Mouse (Mus musculus): ENCODE measurements around the gene Trim63. TPM values are rescaled to one million over a fixed set of nuclear protein-coding genes. Genes with fewer than 3 reads are reported as not detected.

Trim63 gene
- polyA plus RNA-seq, 1 experiment from 2014 or later, result 2.4 TPM

DNA sequence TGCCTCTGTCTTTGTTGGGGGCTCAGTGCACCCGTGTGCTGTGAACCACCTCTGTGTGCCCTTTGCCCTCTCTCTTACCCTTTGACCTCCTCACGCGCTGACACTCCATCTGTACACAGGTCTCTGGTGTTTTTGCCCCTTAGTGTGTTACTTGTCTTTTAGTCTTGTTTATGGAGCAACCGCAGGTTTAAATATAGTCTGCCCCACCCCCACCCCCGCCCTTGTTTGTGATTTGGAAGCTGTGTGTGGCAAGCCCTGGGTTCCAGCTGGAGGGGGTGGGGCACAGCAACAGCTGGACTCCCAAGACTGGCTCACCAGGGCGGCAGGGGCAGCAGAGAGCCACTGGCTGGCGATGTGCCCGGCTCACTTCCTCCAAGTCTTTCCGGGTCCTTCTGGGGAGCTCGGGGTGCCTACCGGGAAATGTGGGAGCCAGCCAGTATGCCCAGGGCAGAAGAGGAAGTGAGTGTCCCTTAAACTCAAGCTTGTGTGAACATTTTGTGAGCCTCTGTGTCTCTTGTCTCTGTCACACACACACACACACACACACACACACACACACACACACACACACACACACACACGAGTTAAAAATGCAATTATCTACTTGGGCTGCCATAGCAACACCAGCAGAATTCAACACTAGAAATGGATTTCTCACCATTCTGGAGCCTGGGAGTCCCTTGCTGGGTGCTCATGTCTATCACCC, 7.4 kb upstream of the Trim63 start:
- no peak overlapping the region for H3K9ac ChIP-seq (ENCODE audit: low read depth, low read length)
- no peaks in the 10 kb centered on the region for H3K9me3 ChIP-seq (replicated peaks; ENCODE audit: low read length)
- H3K4me3 ChIP-seq (replicated peaks; ENCODE audit: low read depth, low read length), result no peak overlapping the region
- ATAC-seq (replicated peaks; ENCODE audit: low FRiP score, low read depth), result peak; percentile 37; the same call in 1 of the 2 replicates
- 0 out of 2 replicates have a peak overlapping the region, but pooled peaks have one; percentile 25 for H3K27ac ChIP-seq
- no peaks in the 10 kb centered on the region for H3K27me3 ChIP-seq (ENCODE audit: insufficient read depth, low read length)
- TF ChIP-seq CTCF (IDR thresholded peaks at IDR 0.05; ENCODE audit: low read depth), result peak; percentile 66
- no peaks in the 10 kb centered on the region for H3K36me3 ChIP-seq (ENCODE audit: insufficient read depth, low read length)
- 12% methylated on average over 12 of the region's 12 CpGs for WGBS
- peaks cover 6% of the 10 kb centered on the region for H3K4me1 ChIP-seq (replicated peaks; ENCODE audit: insufficient read depth, low read length)
- H3K4me2 ChIP-seq (ENCODE audit: low read length), result peak overlapping the region; percentile 27; the same call in 1 of the 2 replicates
- DNase-seq (ENCODE audit: low spot score), result peak; percentile 75

DNA sequence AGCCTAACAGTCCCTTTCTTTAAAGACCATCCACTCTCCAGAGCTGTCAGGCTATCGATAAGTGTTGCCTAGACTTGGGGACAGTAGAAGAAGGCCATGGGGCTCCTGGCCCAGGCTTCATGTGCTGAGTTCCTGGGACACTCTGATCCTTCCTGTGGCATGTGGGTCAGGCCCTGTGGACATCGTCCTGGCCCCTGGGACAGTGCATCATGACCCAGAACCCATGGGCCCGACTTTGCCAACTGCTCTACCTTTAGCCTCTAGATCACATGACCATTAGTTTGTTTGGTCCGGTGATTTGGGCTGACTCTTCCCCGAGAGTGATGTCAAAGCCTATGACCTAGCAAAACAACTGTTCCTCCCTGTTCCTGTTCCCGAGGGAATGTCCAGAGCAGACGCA, 4.8 kb upstream of the Trim63 start:
- Histone ChIP-seq H3K36me3 (ENCODE audit: insufficient read depth, low read length) (no peaks in the 10 kb centered on the region), H3K4me3 (replicated peaks; ENCODE audit: low read depth, low read length) (no peak overlapping the region), H3K4me1 (replicated peaks; ENCODE audit: insufficient read depth, low read length) (peaks cover 6% of the 10 kb centered on the region), H3K27me3 (ENCODE audit: insufficient read depth, low read length) (no peaks in the 10 kb centered on the region), H3K9ac (ENCODE audit: low read depth, low read length) (no peak overlapping the region), H3K4me2 (ENCODE audit: low read length) (no peak overlapping the region), H3K9me3 (replicated peaks; ENCODE audit: low read length) (no peaks in the 10 kb centered on the region), H3K27ac (no peak overlapping the region)
- DNase-seq (ENCODE audit: low spot score), result no peak
- TF ChIP-seq CTCF (IDR thresholded peaks at IDR 0.05; ENCODE audit: low read depth), result no peak
- 75% methylated on average over 7 of the region's 7 CpGs for WGBS
- no peak for ATAC-seq (replicated peaks; ENCODE audit: low FRiP score, low read depth)

DNA sequence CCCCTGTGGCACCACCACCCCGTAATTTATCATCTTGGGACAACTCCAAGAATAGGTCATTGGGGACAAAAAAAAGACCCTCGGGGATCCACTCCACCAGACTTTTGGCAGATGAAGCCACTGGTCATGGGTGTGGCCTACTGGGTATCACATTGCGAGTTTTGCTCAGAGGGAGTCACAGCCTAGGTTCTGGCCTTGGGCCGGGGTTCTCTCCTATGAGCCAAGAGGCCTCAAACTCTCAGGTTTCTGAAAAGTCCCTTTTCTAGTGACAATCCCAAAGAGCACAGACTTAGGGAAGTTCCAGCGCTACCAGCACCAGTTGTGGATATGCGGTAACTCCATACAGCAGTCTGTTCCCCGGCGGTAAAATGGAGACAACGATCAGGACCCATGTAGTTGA, 4.3 kb upstream of the Trim63 start:
- Histone ChIP-seq H3K27ac (no peak overlapping the region), H3K36me3 (ENCODE audit: insufficient read depth, low read length) (no peaks in the 10 kb centered on the region), H3K9me3 (replicated peaks; ENCODE audit: low read length) (no peaks in the 10 kb centered on the region), H3K4me3 (replicated peaks; ENCODE audit: low read depth, low read length) (no peak overlapping the region), H3K4me2 (ENCODE audit: low read length) (no peak overlapping the region), H3K9ac (ENCODE audit: low read depth, low read length) (no peak overlapping the region), H3K27me3 (ENCODE audit: insufficient read depth, low read length) (no peaks in the 10 kb centered on the region), H3K4me1 (replicated peaks; ENCODE audit: insufficient read depth, low read length) (peaks cover 6% of the 10 kb centered on the region)
- WGBS, result 76% methylated on average over 9 of the region's 9 CpGs
- DNase-seq (ENCODE audit: low spot score) (no peak), ATAC-seq (replicated peaks; ENCODE audit: low FRiP score, low read depth) (no peak)
- TF ChIP-seq CTCF (IDR thresholded peaks at IDR 0.05; ENCODE audit: low read depth), result no peak

DNA sequence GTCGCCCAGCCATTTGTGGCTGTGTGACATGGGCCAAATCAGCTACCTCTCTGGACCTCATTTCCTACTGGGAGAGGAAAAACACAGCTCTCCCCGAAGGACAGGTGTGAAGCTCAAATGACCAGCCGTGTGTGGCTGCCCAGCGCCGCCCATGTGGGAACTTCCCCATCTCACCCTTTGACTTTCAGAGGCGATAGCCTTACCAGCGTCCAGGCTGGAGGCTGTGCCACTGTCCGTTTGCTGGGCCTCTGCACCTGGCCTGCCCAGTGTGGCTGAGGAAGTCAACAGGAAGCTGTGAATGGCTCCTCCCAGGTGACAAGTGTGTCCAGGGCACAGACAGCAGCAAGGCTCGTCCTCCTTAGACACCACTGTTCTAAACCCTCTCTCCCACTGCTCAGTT, 3.1 kb upstream of the Trim63 start:
- H3K36me3 ChIP-seq (ENCODE audit: insufficient read depth, low read length), result no peaks in the 10 kb centered on the region
- H3K27me3 ChIP-seq (ENCODE audit: insufficient read depth, low read length), result no peaks in the 10 kb centered on the region
- DNase-seq (ENCODE audit: low spot score), result no peak
- ATAC-seq (replicated peaks; ENCODE audit: low FRiP score, low read depth), result no peak
- no peak overlapping the region for H3K27ac ChIP-seq
- 69% methylated on average over 9 of the region's 9 CpGs for WGBS
- no peaks in the 10 kb centered on the region for H3K9me3 ChIP-seq (replicated peaks; ENCODE audit: low read length)
- H3K4me1 ChIP-seq (replicated peaks; ENCODE audit: insufficient read depth, low read length), result peaks cover 6% of the 10 kb centered on the region
- no peak for TF ChIP-seq CTCF (IDR thresholded peaks at IDR 0.05; ENCODE audit: low read depth)
- H3K4me3 ChIP-seq (replicated peaks; ENCODE audit: low read depth, low read length), result no peak overlapping the region
- no peak overlapping the region for H3K4me2 ChIP-seq (ENCODE audit: low read length)
- no peak overlapping the region for H3K9ac ChIP-seq (ENCODE audit: low read depth, low read length)

DNA sequence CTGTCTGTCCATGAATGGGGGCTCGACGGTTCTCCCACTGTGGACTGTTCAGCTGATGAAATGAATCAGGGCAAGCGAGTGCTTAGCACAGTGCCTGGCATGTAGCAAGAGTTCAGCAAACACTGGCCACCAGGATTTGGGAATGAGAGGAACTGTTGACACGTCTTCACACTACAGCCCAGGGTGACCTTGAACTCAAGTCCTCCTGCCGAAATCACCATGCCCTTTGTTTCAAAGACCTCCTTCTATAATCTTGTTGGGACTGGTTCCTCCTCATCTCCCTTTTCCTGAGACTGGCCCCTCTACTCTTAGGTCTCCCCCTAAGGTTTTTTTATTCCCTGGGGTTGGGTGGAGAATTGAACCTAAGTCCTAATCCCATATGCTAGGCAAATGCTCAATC, 2.6 kb upstream of the Trim63 start:
- Histone ChIP-seq H3K9ac (ENCODE audit: low read depth, low read length) (no peak overlapping the region), H3K36me3 (ENCODE audit: insufficient read depth, low read length) (no peaks in the 10 kb centered on the region), H3K9me3 (replicated peaks; ENCODE audit: low read length) (no peaks in the 10 kb centered on the region), H3K27me3 (ENCODE audit: insufficient read depth, low read length) (no peaks in the 10 kb centered on the region), H3K4me3 (replicated peaks; ENCODE audit: low read depth, low read length) (no peak overlapping the region), H3K27ac (no peak overlapping the region), H3K4me1 (replicated peaks; ENCODE audit: insufficient read depth, low read length) (peaks cover 4% of the 10 kb centered on the region), H3K4me2 (ENCODE audit: low read length) (no peak overlapping the region)
- 94% methylated on average over 5 of the region's 5 CpGs for WGBS
- DNase-seq (ENCODE audit: low spot score) (no peak), ATAC-seq (replicated peaks; ENCODE audit: low FRiP score, low read depth) (no peak)
- TF ChIP-seq CTCF (IDR thresholded peaks at IDR 0.05; ENCODE audit: low read depth), result no peak

DNA sequence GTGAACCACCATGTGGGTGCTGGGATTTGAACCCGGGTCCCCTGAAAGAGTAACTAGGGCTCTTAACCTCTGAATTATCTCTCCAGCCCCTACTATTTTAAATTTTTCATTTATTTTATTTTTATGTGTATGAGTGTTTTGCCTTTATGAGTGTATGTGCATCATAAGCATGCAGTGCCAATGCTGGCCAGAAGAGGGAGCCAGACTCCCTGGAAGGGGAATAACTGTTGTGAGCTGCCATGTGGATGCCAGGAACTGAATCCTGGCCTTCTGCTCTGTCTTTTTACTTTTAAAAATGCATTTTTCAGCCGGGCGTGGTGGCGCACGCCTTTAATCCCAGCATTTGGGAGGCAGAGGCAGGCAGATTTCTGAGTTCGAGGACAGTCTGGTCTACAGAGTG, 2.0 kb upstream of the Trim63 start:
- WGBS, result 98% methylated on average over 6 of the region's 6 CpGs
- no peaks in the 10 kb centered on the region for H3K9me3 ChIP-seq (replicated peaks; ENCODE audit: low read length)
- no peak overlapping the region for H3K4me3 ChIP-seq (replicated peaks; ENCODE audit: low read depth, low read length)
- no peak overlapping the region for H3K9ac ChIP-seq (ENCODE audit: low read depth, low read length)
- TF ChIP-seq CTCF (IDR thresholded peaks at IDR 0.05; ENCODE audit: low read depth), result peak; percentile 49; the same call in 1 of the 2 replicates
- no peak overlapping the region for H3K4me2 ChIP-seq (ENCODE audit: low read length)
- no peaks in the 10 kb centered on the region for H3K4me1 ChIP-seq (replicated peaks; ENCODE audit: insufficient read depth, low read length)
- H3K27ac ChIP-seq, result no peak overlapping the region
- H3K27me3 ChIP-seq (ENCODE audit: insufficient read depth, low read length), result no peaks in the 10 kb centered on the region
- H3K36me3 ChIP-seq (ENCODE audit: insufficient read depth, low read length), result no peaks in the 10 kb centered on the region
- ATAC-seq (replicated peaks; ENCODE audit: low FRiP score, low read depth) (no peak), DNase-seq (ENCODE audit: low spot score) (no peak)

Data from kidney, postnatal 0 days (tissue).